Mouse (Mus musculus) midbrain, embryonic 14.5 days (tissue): ENCODE data around the gene Epyc. TPM values are rescaled to one million over a fixed set of nuclear protein-coding genes. Genes with fewer than 3 reads are reported as not detected.

Experiments used
- ATAC-seq: fragments of 200-750 bp; cut with Nextera tagmentation; 2 replicates; pipeline ENCODE4 v1.8.0; 2017; ENCODE audit warnings: moderate number of reproducible peaks, moderate library complexity; ENCODE audit not compliant: low FRiP score, low TSS enrichment
- DNase-seq: peaks from one replicate; pipeline ENCODE4 v3.0.0-alpha.2; 2015
- H3K27ac ChIP-seq: fragments of 300-500 bp; sonication (generic); replicated peaks from 2 replicates; pipeline ENCODE4 v1.5.1; 2014; ENCODE audit warnings: mild to moderate bottlenecking, low read depth, low read length, moderate library complexity
- H3K27me3 ChIP-seq: fragments of 300-500 bp; sonication (generic); 2 replicates; pipeline ENCODE4 v1.6.1; 2014; ENCODE audit warnings: low read length, control low read depth, mixed read lengths; ENCODE audit not compliant: control insufficient read depth, insufficient read depth
- H3K36me3 ChIP-seq: fragments of 300-500 bp; sonication (generic); 2 replicates; pipeline ENCODE4 v1.6.1; 2014; ENCODE audit warnings: low read length, control low read depth; ENCODE audit not compliant: control insufficient read depth, insufficient read depth
- H3K4me1 ChIP-seq: fragments of 300-500 bp; sonication (generic); 2 replicates; pipeline ENCODE4 v1.6.1; 2014; ENCODE audit warnings: mild to moderate bottlenecking, antibody characterized with exemption, low read length, control low read depth; ENCODE audit not compliant: control insufficient read depth, insufficient read depth
- H3K4me2 ChIP-seq: fragments of 300-500 bp; sonication (generic); 2 replicates; pipeline ENCODE4 v1.6.1; 2014; ENCODE audit warnings: mild to moderate bottlenecking, low read length, moderate library complexity
- H3K4me3 ChIP-seq: fragments of 300-500 bp; sonication (generic); replicated peaks from 2 replicates; pipeline ENCODE4 v1.5.1; 2014; ENCODE audit warnings: low read depth, low read length
- H3K9ac ChIP-seq: fragments of 300-500 bp; sonication (generic); replicated peaks from 2 replicates; pipeline ENCODE4 v1.6.1; 2014; ENCODE audit warnings: mild to moderate bottlenecking, low read length, moderate library complexity
- H3K9me3 ChIP-seq: fragments of 300-500 bp; sonication (generic); 2 replicates; pipeline ENCODE4 v1.6.1; 2016; ENCODE audit warnings: low read length, control low read depth, mixed read lengths; ENCODE audit not compliant: control insufficient read depth
- WGBS: fragments of 180-500 bp; shearing (Covaris S2); extraction: QIAGEN DNeasy Blood & Tissue Kit; methylation state at CpG from one replicate; pipeline ENCODE4 v1.1.7; 2014; 5-methylcytosine and 5-hydroxymethylcytosine counted together
- polyA plus RNA-seq: library from polyadenylated mRNA; unstranded; fragments of >200 nt; fragmentation: Nextera tagmentation; extraction: Ambion mirVana; gene quantifications from 2 replicates; pipeline ENCODE4 v1.2.1, GENCODE M21; 2014

The Epyc gene
- polyA plus RNA-seq, 1 experiment from 2014 or later: not detected

DNA sequence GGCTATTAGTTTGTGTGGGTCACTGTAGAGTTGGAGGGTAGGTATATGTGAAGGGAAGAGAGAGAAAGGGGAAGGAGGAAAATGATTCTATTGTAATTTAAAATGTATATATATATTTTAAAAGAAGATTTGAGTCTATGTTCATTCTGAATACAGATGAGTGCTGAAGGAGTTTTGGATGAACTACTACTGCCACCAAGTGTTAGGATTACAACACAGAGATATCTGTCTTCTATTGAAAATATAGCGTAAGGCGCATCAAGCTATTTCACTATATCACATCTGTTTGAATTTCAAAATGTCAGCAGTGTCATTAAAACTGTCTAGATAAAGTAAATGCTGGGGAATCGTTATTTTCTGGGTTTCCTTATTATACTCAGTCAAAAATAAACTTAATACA lies 45.6 kb downstream of the Epyc start:
- H3K4me1 ChIP-seq: no peaks in the 10 kb centered on the region
- no peaks in the 10 kb centered on the region for H3K36me3 ChIP-seq
- DNase-seq (peak; percentile 76), ATAC-seq (no peak)
- no peak overlapping the region for H3K27ac ChIP-seq
- H3K4me3 ChIP-seq: no peak overlapping the region
- H3K4me2 ChIP-seq: no peak overlapping the region
- WGBS: 84% methylated on average over 3 of the region's 3 CpGs
- H3K27me3 ChIP-seq: no peaks in the 10 kb centered on the region
- no peak overlapping the region for H3K9ac ChIP-seq
- H3K9me3 ChIP-seq: no peaks in the 10 kb centered on the region

- Histone ChIP-seq H3K4me1 (no peaks in the 10 kb centered on the region), H3K9ac (no peak within 1 kb of the TSS), H3K36me3 (no peaks in the 10 kb centered on the region), H3K9me3 (no peaks in the 10 kb centered on the region), H3K27me3 (no peaks in the 10 kb centered on the region), H3K4me3 (no peak within 1 kb of the TSS), H3K4me2 (no peak within 1 kb of the TSS), H3K27ac (no peak within 1 kb of the TSS)
- ATAC-seq (no peak), DNase-seq (no peak)
- 80% methylated on average over 20 of the region's 20 CpGs for WGBS
Measured at GRCm38 (mm10) chr10:97692913-97693312, 49.0 kb downstream of the Epyc start, which contains the start of gene Ccer1. Ccer1 (plus strand) TSS chr10:97693059.

DNA sequence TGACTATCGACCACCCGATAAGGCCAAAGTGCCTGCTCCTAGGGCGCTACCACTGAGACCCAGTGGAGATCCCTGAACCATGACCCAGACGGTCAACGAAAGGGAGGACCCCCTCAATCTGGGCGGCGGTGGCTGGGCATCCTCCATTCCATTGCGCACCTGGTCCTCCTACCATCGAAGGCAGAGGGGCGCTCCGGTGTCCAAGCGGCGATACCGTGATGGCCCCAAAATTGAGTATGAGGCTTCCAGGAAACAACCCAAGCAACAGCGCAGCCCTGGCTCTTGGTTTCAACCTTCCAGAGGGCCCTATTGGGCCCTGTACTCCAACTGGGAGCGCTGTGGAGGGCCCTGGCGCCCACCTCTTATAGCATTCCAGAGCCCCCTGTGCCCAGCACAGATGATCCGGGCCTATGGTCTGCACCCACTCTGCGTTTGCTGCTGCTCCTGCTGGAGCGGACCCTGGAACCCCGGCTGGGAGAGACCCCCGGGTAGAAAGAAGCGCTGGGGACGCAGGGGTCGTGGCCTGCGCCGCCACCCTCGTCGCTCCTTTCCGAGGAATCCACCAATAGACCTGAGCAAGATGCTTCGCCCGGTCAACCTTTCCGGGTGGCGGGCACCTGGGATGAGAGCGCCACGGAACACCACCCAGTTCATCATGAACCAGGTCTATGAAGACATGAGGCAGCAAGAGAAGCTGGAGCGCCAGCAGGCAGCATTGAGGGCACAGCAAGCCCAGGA lies 49.7 kb downstream of the Epyc start:
- WGBS: 95% methylated on average over 37 of the region's 37 CpGs
- DNase-seq (no peak), ATAC-seq (no peak)
- H3K9ac ChIP-seq: no peak overlapping the region
- H3K4me2 ChIP-seq: no peak overlapping the region
- no peak overlapping the region for H3K27ac ChIP-seq
- no peaks in the 10 kb centered on the region for H3K27me3 ChIP-seq
- H3K4me1 ChIP-seq: no peaks in the 10 kb centered on the region
- no peaks in the 10 kb centered on the region for H3K9me3 ChIP-seq
- H3K4me3 ChIP-seq: no peak overlapping the region
- no peaks in the 10 kb centered on the region for H3K36me3 ChIP-seq

DNA sequence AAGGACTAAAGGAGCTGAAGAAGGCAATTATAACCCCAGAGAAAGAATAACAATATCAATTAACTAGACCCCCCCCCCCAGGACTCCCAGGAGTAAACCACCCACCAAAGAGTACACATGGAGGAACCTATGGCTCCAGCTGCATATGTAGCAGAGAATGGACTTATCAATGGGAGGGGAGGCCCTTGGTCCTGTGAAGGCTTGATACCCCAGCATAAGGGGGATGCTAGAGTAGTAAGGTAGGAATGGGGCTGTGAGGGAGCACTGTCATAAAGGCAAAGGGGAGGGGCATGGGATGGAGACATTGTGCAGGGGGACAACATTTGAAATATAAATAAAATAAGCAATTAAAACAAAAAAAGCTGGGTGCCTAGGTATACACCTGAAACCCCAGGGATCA lies 58.5 kb downstream of the Epyc start:
- H3K9ac ChIP-seq: no peak overlapping the region
- H3K4me3 ChIP-seq: no peak overlapping the region
- DNase-seq (no peak), ATAC-seq (no peak)
- H3K27me3 ChIP-seq: no peaks in the 10 kb centered on the region
- no peak overlapping the region for H3K27ac ChIP-seq
- H3K36me3 ChIP-seq: no peaks in the 10 kb centered on the region
- no peak overlapping the region for H3K4me2 ChIP-seq
- H3K4me1 ChIP-seq: no peaks in the 10 kb centered on the region
- no peaks in the 10 kb centered on the region for H3K9me3 ChIP-seq

- DNase-seq (peak; percentile 89), ATAC-seq (no peak)
- Histone ChIP-seq H3K9me3 (no peaks in the 10 kb centered on the region), H3K27ac (no peak overlapping the region), H3K4me3 (no peak overlapping the region), H3K27me3 (no peaks in the 10 kb centered on the region), H3K9ac (no peak overlapping the region), H3K36me3 (no peaks in the 10 kb centered on the region), H3K4me1 (no peaks in the 10 kb centered on the region), H3K4me2 (no peak overlapping the region)
- WGBS: 49% methylated on average over 1 of the region's 1 CpGs
Measured at GRCm38 (mm10) chr10:97704562-97704961, 60.7 kb downstream of the Epyc start.

DNA sequence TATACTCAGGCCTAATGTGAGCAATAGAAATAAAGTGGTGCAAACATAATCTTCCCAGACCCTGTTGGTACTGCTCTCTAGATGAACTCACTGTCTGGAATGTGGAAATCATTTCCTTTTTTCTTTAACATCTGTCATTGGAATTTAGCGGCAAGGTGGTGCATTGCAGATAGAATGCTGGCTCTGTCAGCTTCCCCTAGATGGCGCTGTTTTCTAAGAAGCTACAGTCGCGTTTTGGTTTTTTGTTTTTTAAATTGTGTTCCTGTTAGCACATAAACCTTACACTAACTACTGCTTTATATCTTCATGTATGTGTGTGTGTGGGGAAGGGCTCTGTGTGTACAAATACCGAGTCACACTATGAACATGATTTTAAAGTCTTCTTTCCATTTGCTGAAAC lies 68.8 kb downstream of the Epyc start:
- no peaks in the 10 kb centered on the region for H3K9me3 ChIP-seq
- no peaks in the 10 kb centered on the region for H3K4me1 ChIP-seq
- no peaks in the 10 kb centered on the region for H3K27me3 ChIP-seq
- no peak overlapping the region for H3K4me3 ChIP-seq
- DNase-seq: peak; percentile 92
- H3K27ac ChIP-seq: no peak overlapping the region
- H3K36me3 ChIP-seq: no peaks in the 10 kb centered on the region
- H3K9ac ChIP-seq: no peak overlapping the region
- no peak overlapping the region for H3K4me2 ChIP-seq
- ATAC-seq: no peak; the same call in 1 of the 2 replicates
- WGBS: 5% methylated on average over 5 of the region's 5 CpGs

GRCm38 (mm10) chr10:97714584-97714983 lies 70.7 kb downstream of the Epyc start:
- ATAC-seq (no peak), DNase-seq (no peak)
- H3K4me3 ChIP-seq: no peak overlapping the region
- H3K27ac ChIP-seq: no peak overlapping the region
- no peaks in the 10 kb centered on the region for H3K36me3 ChIP-seq
- H3K27me3 ChIP-seq: no peaks in the 10 kb centered on the region
- 61% methylated on average over 4 of the region's 4 CpGs for WGBS
- no peak overlapping the region for H3K4me2 ChIP-seq
- no peaks in the 10 kb centered on the region for H3K4me1 ChIP-seq
- no peaks in the 10 kb centered on the region for H3K9me3 ChIP-seq
- no peak overlapping the region for H3K9ac ChIP-seq

GRCm38 (mm10) chr10:97715289-97715906 lies 71.5 kb downstream of the Epyc start:
- no peak; the same call in 1 of the 2 replicates for ATAC-seq
- Histone ChIP-seq H3K9me3 (no peaks in the 10 kb centered on the region), H3K4me2 (no peak overlapping the region), H3K4me3 (no peak overlapping the region), H3K36me3 (no peaks in the 10 kb centered on the region), H3K9ac (no peak overlapping the region), H3K4me1 (no peaks in the 10 kb centered on the region), H3K27ac (no peak overlapping the region), H3K27me3 (no peaks in the 10 kb centered on the region)
- DNase-seq: no peak
- 79% methylated on average over 3 of the region's 3 CpGs for WGBS

DNA sequence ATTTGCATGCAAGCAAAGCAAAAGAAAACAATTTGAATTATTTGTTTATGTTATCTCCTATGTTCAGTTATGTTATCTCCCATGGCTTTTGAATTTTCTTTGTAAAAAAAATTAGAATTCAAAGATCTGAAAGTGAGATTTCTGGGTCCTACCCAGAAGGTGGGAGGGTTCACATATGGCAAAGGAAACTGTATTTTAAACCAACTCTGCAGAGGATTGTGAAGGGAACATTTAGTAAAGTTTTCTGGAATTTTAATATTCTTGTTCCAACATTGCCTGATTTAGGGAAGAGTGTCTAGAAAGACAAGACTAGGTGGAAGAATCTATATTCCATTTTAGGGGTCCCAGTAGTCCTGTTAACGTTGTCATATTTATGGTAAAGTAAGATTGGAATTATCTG lies 73.4 kb downstream of the Epyc start:
- DNase-seq: no peak
- Histone ChIP-seq H3K4me1 (no peaks in the 10 kb centered on the region), H3K27ac (no peak overlapping the region), H3K27me3 (no peaks in the 10 kb centered on the region), H3K9me3 (no peaks in the 10 kb centered on the region), H3K4me2 (no peak overlapping the region), H3K36me3 (no peaks in the 10 kb centered on the region), H3K4me3 (no peak overlapping the region), H3K9ac (no peak overlapping the region)
- ATAC-seq: no peak
- 82% methylated on average over 1 of the region's 1 CpGs for WGBS
